Mouse (Mus musculus): ENCODE data around the gene Trp53tg5.

Gene Trp53tg5

DNA sequence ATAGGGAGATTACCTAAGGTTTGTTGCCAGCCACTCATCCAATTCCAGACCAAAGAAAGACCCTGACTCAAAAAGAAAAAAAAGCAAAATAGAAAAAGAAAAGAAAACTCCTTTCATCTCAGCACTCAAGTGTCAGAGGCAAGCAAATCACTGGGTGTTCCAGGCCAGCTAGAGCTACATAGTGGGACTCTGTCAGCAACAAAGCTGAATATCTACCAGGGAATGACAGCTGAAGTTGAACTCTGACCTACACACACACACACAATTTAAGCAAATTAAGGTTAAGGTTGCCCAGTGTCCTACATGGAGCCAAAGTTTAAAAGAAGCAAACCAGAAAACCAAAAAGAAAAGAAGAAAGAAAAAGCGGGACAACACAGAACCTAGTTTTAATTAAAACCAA lies 25.4 kb downstream of the Trp53tg5 start:
- DNase-seq: no peak

DNA sequence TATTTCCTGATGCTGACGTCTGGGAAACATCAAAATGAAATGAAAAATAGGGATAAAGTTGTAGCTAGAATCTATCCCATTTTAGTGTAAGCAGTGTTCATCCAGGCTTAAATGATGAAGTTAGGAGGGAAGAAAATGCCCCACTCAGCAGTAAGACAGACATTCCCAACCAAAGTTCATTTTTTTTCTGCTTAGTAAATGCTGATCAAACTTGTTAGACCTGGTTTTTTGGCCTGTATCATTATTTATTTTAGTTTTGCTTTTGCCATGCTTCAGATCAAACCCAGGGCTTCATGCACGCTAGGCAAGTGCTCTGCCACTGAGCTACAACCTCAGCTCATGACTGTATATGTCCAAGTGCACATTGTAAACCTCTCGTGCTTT lies 27.4 kb downstream of the Trp53tg5 start:
- DNase-seq: no peak

DNA sequence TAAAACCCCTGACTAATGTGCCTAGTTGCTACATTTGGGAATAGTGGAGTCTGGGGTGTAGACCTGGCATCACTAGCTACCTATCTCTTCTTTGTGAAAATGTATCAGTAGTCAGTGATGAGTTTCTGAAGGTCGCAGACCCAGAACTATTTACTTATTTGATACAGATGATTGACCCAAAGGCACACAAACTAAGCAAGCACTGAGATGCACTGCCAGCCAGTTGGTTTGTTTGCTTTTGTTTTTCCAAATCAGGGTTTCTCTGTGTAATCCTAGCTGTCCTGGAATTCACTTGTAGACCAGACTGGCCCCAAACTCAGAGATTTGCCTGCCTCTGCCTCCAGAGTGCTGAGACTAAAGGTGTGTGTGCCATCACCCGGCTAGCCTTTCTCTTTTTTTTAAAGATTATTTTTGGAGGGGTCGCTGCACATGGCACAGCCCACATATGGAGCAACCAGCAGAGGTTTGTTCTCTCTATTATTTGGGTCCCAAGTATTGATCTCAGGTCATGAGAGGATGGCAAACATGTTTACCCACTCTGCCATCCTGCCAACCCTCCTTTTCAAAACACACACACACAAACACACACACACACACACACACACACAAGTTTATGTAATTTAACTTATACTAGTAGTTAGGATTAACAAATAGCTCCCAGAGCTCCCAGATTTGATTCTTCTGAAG lies 28.0 kb downstream of the Trp53tg5 start:
- no peak for DNase-seq

DNA sequence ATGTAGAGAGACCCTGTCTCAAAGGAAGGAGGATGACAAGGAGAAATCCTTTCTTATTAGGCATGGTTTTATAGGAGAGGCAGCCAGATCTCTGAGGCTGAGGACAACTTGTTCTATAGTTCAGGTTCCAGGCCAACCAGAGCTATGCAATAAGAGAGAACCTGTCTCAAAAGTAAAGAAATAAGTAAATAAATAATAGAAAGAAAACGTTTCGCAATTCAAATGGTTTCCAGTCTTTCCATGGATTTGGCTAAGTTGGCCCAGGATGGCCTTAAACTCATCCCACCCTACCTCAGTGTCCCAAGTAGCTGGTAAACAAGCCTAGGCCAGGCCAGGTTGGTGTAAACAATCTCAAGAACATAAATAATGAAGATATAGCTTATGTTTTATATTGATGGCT lies 28.8 kb downstream of the Trp53tg5 start:
- no peak for DNase-seq

DNA sequence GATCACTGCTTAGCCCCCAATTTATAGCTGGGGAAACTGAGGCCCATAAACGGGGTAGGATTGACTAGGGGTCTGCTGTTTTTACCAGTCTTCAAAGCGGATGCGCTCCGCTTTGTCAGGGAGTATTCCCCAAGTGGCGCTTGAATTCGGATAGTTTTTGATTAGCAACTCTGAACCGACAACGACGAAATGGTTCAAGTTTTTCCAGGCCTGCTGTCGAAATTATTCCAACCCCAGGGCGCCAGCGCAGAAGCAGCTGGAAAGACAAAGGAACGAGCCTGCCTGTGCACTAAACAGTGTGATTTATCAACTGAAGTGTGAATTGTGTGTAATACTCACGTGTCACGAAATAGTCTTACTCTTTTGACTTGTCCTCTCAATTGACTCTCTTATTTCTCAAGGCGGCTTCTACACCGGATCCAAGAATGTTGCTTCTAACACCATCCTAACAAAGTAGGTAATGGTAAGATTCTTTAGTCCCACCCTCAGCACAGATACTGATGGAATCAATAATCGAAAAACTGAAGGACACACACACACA lies 30.0 kb downstream of the Trp53tg5 start, which contains the start of gene Sdc4:
Gene Sdc4, minus strand, starts transcription at position 428 of the 541 bp plus-strand sequence.
- no peak for DNase-seq

DNA sequence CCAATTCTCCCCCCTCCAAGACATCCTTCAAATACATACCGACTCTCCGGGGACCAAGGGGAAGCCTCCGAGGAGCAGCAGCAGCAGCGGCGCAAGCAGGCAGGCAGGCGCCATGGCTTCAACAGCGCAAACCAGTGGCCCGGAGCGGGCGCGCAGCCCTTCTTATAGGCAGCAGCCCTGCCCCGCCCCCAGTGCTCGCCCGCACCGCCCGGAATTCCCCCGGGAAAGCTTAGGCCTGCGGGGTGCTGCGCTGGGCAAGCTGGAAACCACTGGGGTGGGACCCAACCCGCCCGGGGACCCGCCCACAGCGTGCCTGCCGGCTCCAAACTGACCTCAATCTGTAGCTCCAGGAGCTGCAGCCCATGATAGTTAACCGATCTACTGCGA lies 30.5 kb downstream of the Trp53tg5 start:
- DNase-seq: peak; percentile 91

DNA sequence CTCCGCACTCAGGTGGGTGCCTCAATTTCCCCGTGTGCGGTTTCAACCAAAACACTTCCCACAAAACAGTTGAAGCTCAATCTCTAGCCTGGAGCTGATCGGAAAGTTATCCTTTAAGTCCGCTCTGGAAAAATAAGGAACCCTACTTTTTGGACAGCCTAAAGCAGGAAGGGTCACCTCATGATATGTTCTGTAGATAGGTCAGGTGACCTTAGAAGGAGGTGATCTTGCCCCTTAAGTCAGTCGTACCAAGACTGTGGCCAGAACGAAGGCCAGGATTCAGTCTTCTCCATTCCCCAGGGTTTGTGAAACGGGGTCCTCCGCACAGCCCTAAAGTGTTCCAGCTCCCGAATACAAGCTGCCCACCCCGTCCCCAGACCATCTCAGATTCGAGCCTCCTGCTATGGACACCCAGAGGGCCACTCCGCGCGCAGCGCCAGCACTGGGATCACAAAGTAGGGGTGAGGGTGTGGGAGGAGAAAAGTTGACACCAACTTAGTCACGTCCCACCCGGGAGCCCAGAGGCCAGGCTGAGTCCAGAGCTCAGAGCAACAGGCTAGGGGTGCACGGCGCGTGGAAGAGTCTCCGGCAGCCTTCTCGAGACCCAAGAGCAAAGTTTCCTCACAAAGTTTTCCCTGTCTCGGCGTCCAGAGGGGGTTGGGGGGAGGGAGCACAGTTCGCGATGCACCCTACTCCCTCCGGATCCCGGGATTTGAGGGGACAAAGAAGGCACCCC lies 31.0 kb downstream of the Trp53tg5 start:
- DNase-seq: peak; percentile 63

DNA sequence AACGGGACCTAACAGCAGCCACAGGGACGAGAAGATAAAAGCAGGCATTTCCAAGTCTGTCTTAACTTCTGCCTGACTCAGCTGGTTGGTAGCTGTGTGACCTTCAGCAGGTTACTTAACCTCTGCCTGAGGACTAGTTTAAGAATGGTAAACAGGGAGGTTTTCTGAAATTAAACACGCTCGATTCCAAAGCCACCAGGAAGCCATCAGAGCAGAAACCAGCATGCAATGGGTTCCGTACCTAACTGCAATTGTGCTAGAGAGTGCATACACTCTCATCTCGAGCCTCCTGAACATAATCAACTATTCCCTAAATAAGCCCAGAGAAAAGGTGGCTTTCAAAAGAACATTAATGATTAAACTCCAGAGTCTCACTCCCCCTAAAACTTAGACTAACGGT lies 31.8 kb downstream of the Trp53tg5 start:
- DNase-seq: no peak

DNA sequence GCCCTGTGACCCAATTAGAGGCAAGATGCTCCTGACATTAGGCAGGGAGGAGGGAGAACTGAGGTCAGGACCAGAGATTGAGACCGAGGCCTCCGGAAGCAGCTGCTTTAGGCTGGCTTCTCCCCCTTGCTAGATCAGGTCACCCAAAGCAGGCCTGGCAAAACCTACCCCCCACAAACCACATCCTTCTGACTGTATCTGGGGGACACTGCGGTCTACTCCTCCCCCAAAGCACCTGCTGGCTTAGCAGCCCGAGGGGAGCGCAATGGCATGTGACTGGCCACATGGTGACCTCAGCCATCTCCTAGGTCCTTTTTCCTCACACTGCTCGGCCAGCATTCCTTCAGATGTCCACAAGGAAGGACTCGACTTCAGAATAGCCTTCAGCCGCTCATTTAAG lies 32.4 kb downstream of the Trp53tg5 start:
- DNase-seq: no peak

DNA sequence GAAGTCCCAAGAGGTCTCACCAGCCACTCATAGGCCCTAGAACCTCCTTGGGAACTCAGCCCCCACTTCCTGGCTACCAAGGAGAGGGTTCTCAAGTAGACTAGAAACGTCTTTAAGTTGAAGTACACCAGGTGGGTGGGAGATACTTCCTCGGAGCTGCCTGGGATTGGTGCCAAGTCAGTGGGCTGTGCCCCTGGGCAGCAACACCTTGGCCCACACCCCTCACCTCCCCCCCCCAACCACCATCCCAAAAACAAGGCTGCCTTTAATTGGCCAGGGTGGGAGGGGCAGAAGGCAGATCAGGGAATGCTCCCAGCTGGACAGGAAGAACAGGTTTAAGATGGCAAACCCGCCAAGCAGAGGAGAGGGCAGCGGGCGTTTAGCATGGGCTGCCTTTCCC lies 33.2 kb downstream of the Trp53tg5 start:
- DNase-seq: peak; percentile 72

DNA sequence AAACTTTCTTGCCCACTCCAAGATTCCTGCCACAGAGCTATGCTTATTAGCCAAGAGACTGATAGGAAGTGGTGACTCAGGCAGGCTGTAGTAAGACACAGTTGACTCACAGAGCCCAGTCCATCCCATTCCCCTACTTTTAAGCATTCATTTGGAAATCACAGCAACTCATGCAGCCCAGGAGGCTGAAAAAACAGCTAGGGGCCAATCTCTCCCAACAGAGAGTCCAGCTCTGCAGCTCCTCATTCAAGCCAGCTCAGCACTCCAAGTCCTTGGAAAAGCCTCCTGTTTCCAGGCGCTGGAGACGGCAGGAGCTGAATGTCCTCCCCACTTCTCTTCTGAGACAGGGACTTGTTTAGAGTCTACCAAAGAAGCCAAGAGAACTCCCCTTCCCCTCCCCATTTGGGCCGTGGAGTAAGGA lies 34.5 kb downstream of the Trp53tg5 start:
- no peak for DNase-seq

DNA sequence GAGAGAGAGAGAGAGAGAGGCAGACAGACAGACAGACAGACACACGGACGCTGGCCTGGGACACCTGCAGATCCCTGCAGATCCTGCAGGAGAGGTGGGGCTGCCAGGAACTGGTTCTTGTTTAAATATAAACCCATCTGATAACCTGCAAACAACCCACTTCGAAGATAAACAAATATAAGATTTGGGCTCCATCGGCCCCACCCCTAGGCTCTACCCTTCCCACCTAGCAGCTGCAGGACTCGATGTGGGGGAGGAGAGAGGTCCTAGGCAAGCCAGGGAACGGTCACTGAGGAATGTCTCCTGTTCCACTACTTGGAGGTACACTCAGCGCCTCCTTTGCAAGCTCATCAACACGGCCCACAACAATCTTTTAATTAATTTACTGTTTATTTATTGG lies 35.3 kb downstream of the Trp53tg5 start:
- DNase-seq: no peak

DNA sequence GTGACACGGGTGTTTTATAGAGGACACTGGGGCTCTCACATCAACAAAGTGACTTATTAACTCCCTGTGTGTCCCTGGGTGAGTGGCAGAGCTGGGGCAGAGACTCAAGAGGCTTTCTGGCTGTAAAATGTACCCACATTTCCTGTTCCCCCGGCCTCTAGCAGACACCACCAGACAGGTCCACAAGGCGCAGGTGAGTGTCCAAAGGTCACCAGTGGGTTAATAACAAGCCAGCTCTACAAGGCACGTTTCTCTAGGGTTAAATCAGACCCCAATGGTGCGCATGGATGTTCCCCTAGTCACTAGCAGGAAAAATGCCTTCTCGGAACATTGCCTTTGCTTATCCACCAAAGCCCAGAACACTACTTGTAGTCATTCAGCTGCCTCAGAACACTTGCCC lies 35.8 kb downstream of the Trp53tg5 start:
- DNase-seq: no peak

DNA sequence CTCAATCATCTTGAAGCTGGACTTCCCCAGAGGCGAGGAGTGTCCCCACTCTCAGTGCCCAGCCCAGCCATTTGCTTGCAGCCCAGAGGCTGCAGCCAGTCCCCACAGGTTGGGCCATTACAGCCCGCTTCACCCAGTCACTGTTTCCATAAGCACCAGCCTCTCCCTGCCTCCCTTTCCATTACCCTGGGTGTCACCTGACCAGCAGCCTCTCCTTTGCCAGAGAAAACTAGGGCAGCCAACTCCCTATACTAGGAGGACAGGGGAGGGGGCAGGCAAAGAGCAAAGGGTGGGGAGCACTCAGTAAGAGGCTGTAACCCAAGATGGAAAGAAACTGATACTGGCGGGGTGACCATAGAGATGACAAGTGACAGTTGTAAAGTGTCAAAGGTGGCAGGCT lies 36.6 kb downstream of the Trp53tg5 start:
- DNase-seq: no peak

DNA sequence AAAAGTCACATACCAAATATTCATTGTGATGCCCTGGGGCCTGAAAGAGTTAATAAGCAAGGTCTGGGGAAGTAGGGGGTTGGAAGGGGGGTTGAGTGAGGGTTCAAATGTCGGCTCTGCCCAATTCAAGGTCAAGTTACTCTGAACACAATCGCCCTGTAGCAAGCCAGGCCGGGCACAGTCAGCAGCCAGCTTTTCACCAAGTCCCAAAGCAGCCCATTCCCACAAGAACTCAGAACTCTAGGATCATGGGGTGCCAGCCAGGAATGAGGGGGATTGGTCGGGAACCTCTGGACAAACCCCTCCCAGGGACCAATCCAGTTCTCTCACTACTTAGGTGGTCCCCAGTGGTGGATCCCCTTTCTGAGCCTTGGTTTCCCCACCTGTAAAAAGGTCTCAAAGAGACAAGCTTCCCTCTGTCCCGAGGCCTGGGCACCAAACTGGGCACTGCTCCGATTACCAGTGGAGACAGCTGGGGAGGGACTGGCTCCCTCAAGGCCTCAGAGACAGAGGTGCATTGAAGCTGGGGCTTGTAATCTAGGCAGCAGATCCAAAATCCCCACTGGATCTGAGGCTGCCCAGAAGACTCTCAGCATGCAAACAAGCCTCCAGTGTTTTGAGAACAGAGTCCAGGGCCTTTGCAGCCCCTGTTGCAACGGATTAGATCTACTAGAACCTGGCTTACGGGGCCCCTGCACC lies 37.2 kb downstream of the Trp53tg5 start:
- DNase-seq: no peak

DNA sequence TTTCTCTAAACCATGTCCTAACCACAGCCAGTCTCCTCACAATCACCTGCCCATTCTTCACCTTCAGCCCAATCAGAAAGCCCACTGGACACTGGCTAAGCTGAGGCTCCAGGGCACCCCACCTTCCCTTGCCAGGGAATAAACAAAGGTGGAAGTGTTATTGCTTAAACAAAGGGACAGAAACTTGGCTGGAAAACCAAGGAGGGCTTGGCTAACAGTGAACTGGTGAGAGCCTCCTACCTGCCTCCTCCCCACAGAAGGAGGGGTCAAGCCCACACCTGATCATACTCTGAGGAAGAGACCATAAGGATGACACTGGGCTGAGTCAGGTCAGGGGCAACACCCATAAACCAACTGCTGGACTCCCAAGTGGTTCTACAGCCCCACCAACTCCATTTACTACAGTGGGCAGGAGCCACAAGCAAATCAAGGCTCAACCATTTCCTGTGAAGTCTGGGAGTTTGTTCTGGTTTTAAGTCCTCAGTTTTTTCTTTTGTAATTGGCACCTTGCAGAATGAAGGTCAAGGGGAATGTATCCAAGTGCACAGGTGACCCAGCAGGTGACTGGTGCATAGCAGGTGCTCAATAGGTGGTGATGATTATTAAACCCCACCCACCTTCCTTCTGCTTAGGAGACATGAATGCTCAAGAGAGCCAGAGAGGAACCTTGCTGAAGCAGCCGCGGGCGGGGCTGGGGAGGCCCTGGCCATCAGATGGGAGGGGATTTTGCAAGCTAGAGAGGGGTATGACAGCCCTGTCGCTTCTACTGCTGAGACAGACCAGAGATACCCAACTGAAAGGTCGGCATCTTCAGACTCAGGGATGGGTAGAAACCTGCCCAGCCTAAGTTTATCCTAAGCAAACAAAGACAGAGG lies 38.1 kb downstream of the Trp53tg5 start:
- no peak for DNase-seq

DNA sequence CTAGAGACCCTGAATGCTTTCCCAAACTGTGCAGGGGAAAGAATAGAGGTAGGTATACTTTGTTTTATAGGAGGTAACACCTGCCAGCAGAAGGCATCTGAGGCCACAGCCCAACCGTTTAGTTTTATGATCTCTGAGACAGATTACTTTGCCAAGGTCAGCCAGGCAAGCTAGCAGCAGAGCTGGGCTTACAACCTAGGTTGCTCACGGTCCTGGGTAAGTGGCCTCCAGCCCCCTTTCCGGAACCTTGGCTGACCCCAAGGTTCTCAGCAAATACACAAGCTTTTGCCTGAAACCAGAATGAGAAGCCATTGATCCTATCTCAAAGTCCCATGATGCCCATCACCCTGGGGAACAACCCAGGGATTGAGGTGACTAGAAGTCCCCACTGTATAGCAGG lies 38.8 kb downstream of the Trp53tg5 start:
- no peak for DNase-seq

DNA sequence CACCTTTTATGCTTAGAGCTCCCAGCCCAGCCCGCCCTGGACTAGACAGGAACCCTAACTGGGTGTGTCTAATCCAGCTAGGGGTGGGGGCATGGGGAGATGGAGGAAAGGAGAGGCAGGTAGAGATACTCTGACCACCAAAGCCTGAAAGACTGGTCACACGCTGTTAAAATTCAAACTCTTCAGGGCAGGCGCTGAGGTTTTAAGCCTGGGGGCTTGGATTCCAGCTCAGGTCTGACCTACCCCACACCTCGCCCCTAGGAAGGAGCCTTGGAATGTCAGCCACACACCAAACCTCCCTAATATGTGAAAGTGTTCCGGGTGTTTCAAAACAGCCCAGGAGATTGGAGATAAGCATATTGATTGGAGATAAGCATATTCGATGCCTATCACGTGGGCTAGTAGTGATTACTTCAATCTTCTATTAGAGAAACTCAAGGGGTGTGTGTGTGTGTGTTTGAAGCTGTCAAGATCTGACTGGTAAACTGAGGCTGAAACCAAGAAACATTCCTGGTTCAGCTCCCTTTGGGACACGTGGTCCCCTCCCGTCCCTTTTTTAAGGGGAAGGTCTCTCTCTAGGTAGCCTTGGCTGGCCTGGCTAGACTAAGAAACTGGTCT lies 40.1 kb downstream of the Trp53tg5 start:
- DNase-seq: no peak

DNA sequence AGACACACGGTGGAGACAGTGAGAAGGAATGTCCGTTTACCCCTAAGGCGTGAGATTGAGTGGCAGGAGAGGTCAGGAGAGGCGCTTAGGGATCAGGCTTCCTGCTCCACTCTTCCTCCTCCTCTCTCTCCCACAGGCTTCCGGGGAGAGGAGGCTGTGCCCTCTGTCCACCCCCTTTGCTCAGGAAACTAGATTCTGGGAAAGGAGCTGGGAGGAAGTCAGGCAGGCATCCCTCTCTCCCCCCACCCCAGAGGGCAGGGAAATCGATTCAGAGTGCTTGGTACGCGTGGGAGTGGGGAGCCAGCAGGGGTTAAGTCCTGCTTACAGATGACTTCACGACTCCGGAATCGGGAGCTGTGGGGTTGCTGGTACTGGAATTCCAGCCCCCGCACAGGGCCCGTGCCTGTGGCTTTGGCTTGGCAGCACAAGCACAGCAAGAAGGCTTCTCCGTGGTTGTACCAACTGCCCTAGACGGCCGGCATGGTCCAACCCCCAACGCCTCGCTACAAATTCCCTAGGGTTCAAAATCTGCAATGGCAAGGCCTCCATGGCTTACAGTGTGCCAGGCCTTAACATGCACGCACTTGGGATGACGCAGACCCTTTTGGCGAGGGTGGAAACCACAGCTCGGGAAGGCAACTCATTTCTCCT lies 40.9 kb downstream of the Trp53tg5 start:
- no peak for DNase-seq

DNA sequence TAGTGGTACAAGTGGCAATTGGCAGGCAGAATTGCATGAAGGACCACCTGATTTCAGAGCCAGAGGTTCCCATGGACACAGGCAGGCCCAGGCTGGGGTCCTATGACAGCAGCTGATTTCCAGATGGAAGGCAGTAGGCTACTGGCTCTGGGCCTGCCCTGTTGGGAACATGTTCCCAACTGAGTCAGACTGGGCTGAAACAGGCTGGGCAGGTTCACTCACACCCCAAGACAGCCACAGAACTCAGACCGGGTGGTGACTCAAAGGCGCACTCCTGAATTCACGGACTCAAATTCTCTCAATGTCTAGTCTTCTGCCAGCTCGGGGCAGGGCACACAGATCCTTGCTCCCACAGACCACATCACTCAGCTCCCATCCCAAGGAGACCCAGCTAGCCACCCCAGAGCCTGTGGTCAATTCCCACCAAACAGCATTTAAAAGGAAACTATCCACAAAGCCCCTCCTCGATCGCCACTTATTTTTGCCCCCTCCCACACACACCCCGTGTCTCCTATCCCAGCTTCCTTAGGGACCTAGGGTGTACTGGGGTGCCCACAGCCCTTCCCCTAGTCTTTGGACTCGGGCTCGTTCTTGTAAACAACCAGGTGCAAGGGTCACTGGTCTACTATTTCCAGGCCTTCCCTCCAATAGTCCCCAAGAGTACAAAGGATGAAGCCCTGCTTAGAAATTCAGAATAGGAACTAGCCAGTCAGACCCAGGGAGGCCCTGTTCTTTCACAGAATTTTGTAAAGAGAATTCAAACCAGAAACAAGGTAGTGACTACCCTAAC lies 41.7 kb downstream of the Trp53tg5 start:
- peak; percentile 58 for DNase-seq

DNA sequence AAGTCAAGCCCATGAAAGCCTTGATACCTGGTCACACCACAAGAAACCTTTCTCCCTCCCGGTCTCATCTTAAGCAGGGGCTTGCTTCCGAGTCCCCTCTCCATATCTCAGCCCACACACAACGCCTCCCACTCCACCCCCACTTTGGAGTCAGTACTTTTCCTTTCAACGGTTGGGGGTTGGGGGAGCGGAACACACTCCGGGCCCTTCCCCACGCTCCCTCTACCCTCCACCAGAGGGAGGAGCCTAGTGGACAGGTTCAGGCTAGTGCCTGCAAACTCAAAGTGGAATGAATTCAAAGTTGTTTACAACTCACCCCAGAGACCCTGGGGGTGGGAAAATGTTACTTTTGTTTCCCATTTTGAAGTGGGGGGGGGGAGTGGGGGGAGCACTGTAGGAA lies 42.8 kb downstream of the Trp53tg5 start:
- no peak for DNase-seq
